Mouse (Mus musculus) mouse trophoblast stem cell (cell line): ENCODE measurements around the gene Cylc1.

ENCODE experiments used
- in situ Hi-C, 2 experiments: fragments of 300-500 bp; cut with MseI, MboI; formaldehyde crosslinking; loops; 2 replicates in 1 of 2; 3 replicates in 1 of 2; pipeline ENCODE4 v1.15.1; 2025

Gene Cylc1

GRCm38 (mm10) chrX:111110118-111110517 is at the start of gene Cylc1:
Gene Cylc1 (plus strand): TSS chrX:111110418.
- in situ Hi-C loops, result no loop called here

DNA sequence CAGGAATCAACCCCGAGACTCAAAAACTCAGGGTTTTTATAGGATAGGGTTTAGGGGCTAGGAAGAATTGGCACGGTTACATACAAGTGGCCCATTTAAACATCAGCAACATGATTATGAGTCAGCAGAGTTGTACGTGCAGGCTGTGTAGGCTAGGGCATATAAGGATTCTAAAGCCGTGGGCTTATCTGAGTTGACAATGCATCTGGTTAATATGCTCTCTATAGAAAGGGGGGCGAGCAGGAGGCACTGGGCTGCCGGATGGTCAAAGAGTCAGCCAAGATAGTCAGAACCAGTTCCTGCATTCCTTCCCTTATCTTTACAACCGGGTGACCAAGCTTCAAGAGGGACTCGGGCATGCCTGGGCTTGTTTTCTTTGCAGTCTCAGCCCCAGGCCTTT is 31.5 kb upstream of the Cylc1 start:
- in situ Hi-C loops, result no loop called here

- in situ Hi-C loops, result no loop called here
These were observed 57.8 kb downstream of the Cylc1 start, which contains the start of gene Gm10112 for GRCm38 (mm10) chrX:111168040-111168439. Gene Gm10112 (plus strand): TSS chrX:111168340.
